Mouse (Mus musculus): ENCODE data around the gene Nfatc2ip. TPM values are rescaled to one million over a fixed set of nuclear protein-coding genes. Genes with fewer than 3 reads are reported as not detected.
A peak's percentile ranks its signal among the peaks of the same experiment; 100 is the strongest.

The Nfatc2ip gene
- polyA plus RNA-seq (2012; fragmentation: generic; extraction: Trizol) = 3.5 TPM

DNA sequence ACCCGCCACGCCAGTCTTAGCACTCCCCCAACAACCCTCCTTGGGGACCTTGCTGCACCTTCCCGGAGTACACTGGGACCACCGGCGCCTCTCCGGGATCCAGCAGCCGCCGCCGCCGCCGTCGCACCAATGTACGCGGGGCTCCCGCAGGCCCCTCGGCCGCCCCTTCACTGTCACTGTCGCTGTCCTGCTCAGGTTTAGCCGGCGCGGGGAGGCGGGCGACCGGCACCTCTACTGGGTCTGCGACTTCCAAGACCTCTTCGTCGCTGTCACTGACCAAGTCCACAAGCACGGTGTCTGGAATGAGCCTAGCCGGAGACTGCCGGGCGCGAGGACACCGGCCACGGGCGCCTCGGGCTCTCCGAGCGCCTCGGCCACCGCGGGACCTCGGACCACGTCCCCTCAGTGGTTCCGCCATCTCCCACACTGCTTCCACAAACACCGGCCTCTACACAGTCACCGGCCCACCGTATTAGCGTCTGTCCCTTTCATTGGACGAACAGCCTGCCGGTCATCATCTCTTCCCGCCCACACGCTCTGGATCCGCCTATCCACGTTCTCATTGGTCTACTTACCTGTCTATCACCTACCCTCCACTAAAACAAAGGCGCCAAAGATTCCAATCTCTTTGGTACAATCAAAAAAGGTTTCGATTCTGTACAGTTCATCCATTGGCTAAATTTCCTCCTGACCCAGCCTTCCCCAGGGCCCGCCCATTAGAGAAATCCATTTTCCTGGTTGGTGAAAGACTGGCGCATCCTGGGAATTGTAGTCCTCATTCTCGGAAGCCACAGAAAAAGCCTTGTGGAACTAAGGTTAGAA is at the start of gene Nfatc2ip:
Nfatc2ip (minus strand) TSS at position 440 of the 822 bp plus-strand sequence.
- Histone ChIP-seq H3K4me2 (ENCODE audit: low read depth) (peak within 1 kb of the TSS; percentile 88), H3K27me3 (ENCODE audit: control insufficient read depth, insufficient read depth, insufficient read length) (no peaks in the 10 kb centered on the region), H3ac (ENCODE audit: control insufficient read depth, insufficient read length) (peak within 1 kb of the TSS; percentile 8), H3K79me2 (ENCODE audit: control insufficient read depth, insufficient read depth) (no peaks in the 10 kb centered on the region), H3K36me3 (ENCODE audit: control insufficient read depth, insufficient read depth) (no peaks in the 10 kb centered on the region), H3K4me3 (peak within 1 kb of the TSS; percentile 45)
- TF ChIP-seq USF1 (IDR thresholded peaks at IDR 0.05; ENCODE audit: low read depth) (no peak), POLR2AphosphoS2 (IDR thresholded peaks at IDR 0.05; ENCODE audit: insufficient read length, low read depth) (peak; percentile 89), SRF (IDR thresholded peaks at IDR 0.05; ENCODE audit: control insufficient read depth, insufficient read length, low read depth) (peak; percentile 66), POLR2A (IDR thresholded peaks at IDR 0.05; ENCODE audit: insufficient read length, low read depth) (peak; percentile 94), E2F4 (IDR thresholded peaks at IDR 0.05; ENCODE audit: insufficient read depth) (peak; percentile 85)

DNA sequence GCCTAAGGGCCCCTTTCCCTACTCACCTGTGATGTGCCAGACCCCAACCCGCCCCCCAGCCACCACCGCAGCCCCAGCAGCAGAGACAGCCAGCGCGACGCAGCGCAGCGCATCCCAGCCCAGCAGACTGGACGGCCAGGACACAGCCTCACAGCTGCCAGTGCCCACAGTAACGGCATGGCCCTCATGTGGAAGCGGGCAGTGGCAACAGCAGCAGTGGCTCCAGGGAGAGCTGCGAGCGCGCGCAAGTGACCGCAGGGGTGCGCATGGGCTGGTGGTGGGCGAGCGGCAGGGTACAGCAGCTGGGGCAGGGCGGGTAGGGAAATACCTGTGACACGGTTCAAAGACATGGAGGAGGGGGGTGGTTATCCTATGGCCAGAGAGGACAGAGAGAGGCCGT is 49.7 kb upstream of the Nfatc2ip start:
- Histone ChIP-seq H3K36me3 (ENCODE audit: control insufficient read depth, insufficient read depth) (peaks cover 37% of the 10 kb centered on the region), H3K4me3 (no peak overlapping the region), H3K79me2 (ENCODE audit: control insufficient read depth, insufficient read depth) (no peaks in the 10 kb centered on the region), H3ac (ENCODE audit: control insufficient read depth, insufficient read length) (no peak overlapping the region), H3K27me3 (ENCODE audit: control insufficient read depth, insufficient read depth, insufficient read length) (no peaks in the 10 kb centered on the region), H3K4me2 (ENCODE audit: low read depth) (no peak overlapping the region)
- peak; percentile 69 for TF ChIP-seq POLR2A (IDR thresholded peaks at IDR 0.05; ENCODE audit: insufficient read length, low read depth)
- TF ChIP-seq MYOD1 (IDR thresholded peaks at IDR 0.05; ENCODE audit: control insufficient read depth in 1 of 3, insufficient read length in 2 of 3, low read depth in 2 of 3) = peak in 1 of 3 experiments; percentile 27
- no peak for TF ChIP-seq MYOG (IDR thresholded peaks at IDR 0.05; ENCODE audit: control insufficient read depth in 1 of 3, insufficient read depth in 1 of 3, insufficient read length in 2 of 3, low read depth in 2 of 3)
- TF ChIP-seq E2F4 (IDR thresholded peaks at IDR 0.05; ENCODE audit: insufficient read depth) = no peak

DNA sequence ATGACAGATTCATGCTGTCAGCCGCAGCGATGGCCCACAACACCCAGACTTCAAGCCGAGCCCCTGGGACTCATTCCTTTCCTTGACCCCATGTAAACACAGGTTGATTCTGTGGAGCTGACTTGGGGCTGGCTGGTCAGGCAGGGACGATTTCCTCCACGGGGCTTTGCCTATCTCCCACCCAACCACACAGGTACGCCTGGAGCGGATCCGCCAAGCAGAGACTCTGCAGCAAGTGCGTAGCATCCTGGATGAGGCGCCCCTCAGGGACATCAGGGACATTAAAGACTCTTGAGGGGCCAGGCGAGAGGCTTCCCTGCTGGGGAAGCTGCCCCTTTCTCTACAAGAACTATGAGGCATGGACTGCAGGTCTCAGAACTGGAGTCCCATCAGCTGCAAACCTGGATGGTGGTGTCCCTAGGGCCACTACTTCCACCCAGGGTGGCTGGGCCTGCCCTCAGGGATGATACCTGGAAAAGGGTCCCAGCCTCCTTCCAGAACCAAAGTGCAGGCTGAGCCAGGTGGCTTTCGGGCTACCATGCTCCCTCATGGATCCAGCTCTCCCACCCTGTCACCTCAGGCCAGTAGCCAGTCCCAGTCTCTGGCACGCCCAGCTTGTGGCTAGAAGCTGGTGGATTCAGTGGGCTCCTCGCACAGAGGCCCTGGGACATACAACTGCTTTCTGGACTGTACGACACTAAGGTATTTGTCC is 48.7 kb upstream of the Nfatc2ip start:
- H3K79me2 ChIP-seq (ENCODE audit: control insufficient read depth, insufficient read depth) = no peaks in the 10 kb centered on the region
- H3K27me3 ChIP-seq (ENCODE audit: control insufficient read depth, insufficient read depth, insufficient read length) = no peaks in the 10 kb centered on the region
- TF ChIP-seq SRF (IDR thresholded peaks at IDR 0.05; ENCODE audit: control insufficient read depth, insufficient read length, low read depth) = no peak
- no peak for TF ChIP-seq REST (IDR thresholded peaks at IDR 0.05; ENCODE audit: insufficient read depth, insufficient read length)
- TF ChIP-seq POLR2A (IDR thresholded peaks at IDR 0.05; ENCODE audit: insufficient read length, low read depth) = no peak
- no peak for TF ChIP-seq TCF12 (IDR thresholded peaks at IDR 0.05; ENCODE audit: insufficient read depth, poor library complexity, severe bottlenecking)
- TF ChIP-seq CEBPB (IDR thresholded peaks at IDR 0.05; ENCODE audit: insufficient read depth, poor library complexity, severe bottlenecking) = no peak
- no peak for TF ChIP-seq MYOG (IDR thresholded peaks at IDR 0.05; ENCODE audit: control insufficient read depth in 1 of 3, insufficient read depth in 1 of 3, insufficient read length in 2 of 3, low read depth in 2 of 3)
- peak; percentile 61 for TF ChIP-seq POLR2AphosphoS2 (IDR thresholded peaks at IDR 0.05; ENCODE audit: insufficient read length, low read depth)
- peaks cover 28% of the 10 kb centered on the region for H3K36me3 ChIP-seq (ENCODE audit: control insufficient read depth, insufficient read depth)
- no peak overlapping the region for H3ac ChIP-seq (ENCODE audit: control insufficient read depth, insufficient read length)
- no peak overlapping the region for H3K4me2 ChIP-seq (ENCODE audit: low read depth)
- H3K4me3 ChIP-seq = no peak overlapping the region

DNA sequence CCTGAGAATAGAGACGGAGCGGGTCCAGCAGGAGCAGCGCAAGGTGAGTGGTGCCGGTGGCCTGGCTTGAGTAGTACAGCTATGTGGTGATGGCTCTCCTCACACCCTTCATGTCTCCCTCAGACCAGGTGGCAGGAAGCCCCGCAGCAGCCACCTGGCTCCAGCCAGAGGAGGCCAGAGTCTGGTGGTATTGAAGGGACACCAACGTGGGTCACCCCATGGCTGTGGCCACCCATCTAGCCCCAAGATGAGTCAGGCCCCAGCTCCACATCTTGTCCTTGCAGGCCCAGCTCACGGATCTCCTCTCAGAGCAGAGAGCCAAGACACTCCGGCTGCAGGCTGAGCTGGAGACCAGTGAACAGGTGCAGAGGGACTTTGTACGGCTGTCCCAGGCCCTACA is 48.0 kb upstream of the Nfatc2ip start:
- Histone ChIP-seq H3K36me3 (ENCODE audit: control insufficient read depth, insufficient read depth) (peaks cover 26% of the 10 kb centered on the region), H3K27me3 (ENCODE audit: control insufficient read depth, insufficient read depth, insufficient read length) (no peaks in the 10 kb centered on the region), H3K79me2 (ENCODE audit: control insufficient read depth, insufficient read depth) (no peaks in the 10 kb centered on the region), H3ac (ENCODE audit: control insufficient read depth, insufficient read length) (no peak overlapping the region), H3K4me2 (ENCODE audit: low read depth) (no peak overlapping the region), H3K4me3 (no peak overlapping the region)
- TF ChIP-seq POLR2A (IDR thresholded peaks at IDR 0.05; ENCODE audit: insufficient read length, low read depth) (peak; percentile 38), MAX (IDR thresholded peaks at IDR 0.05; ENCODE audit: low read depth) (no peak), E2F4 (IDR thresholded peaks at IDR 0.05; ENCODE audit: insufficient read depth) (no peak), TCF3 (IDR thresholded peaks at IDR 0.05; ENCODE audit: insufficient read length, low read depth) (no peak)

DNA sequence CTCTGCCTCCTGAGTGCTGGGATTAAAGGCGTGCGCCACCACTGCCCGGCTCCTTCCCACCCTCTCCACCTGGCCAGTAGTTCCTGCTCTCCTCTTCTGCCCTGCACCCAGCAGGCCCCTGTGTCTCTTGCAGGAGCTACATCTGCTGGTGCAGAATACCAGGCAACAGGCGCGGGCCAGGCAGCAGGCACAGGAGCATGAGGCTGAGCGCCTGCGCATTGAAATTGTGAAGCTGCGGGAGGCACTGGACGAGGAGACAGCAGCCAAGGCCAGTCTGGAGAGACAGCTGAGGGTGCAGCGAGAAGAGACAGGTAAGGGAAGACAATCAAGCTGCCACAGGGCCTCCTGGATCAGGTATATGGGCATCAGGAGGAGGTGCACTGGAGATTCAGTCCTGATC is 47.5 kb upstream of the Nfatc2ip start:
- Histone ChIP-seq H3ac (ENCODE audit: control insufficient read depth, insufficient read length) (no peak overlapping the region), H3K36me3 (ENCODE audit: control insufficient read depth, insufficient read depth) (peaks cover 24% of the 10 kb centered on the region), H3K4me3 (no peak overlapping the region), H3K27me3 (ENCODE audit: control insufficient read depth, insufficient read depth, insufficient read length) (no peaks in the 10 kb centered on the region), H3K79me2 (ENCODE audit: control insufficient read depth, insufficient read depth) (no peaks in the 10 kb centered on the region), H3K4me2 (ENCODE audit: low read depth) (no peak overlapping the region)
- TF ChIP-seq MYOG (IDR thresholded peaks at IDR 0.05; ENCODE audit: control insufficient read depth in 1 of 3, insufficient read depth in 1 of 3, insufficient read length in 2 of 3, low read depth in 2 of 3) = no peak

Data from myocyte (in vitro differentiated cells).